Mouse (Mus musculus): ENCODE measurements around the gene Tmf1. TPM values are rescaled to one million over a fixed set of nuclear protein-coding genes. Genes with fewer than 3 reads are reported as not detected.

Gene Tmf1
- polyA plus RNA-seq, 1 experiment, result 2.5 TPM

- no peak for TF ChIP-seq GATA1 (IDR thresholded peaks at IDR 0.05; ENCODE audit: borderline replicate concordance, low read length)
- no peak for TF ChIP-seq FLI1 (IDR thresholded peaks at IDR 0.05; ENCODE audit: low read length)
- Histone ChIP-seq H3K9me3 (no peaks in the 10 kb centered on the region), H3K4me3 (replicated peaks) (no peak overlapping the region), H3K36me3 (replicated peaks; ENCODE audit: low read length) (peaks cover 47% of the 10 kb centered on the region), H3K27me3 (replicated peaks) (no peaks in the 10 kb centered on the region), H3K4me1 (peaks cover 5% of the 10 kb centered on the region)
These were observed 60.6 kb downstream of the Tmf1 start for GRCm38 (mm10) chr6:97118327-97118726.

GRCm38 (mm10) chr6:97116896-97117295, 62.0 kb downstream of the Tmf1 start:
- Histone ChIP-seq H3K4me3 (replicated peaks) (no peak overlapping the region), H3K9me3 (no peaks in the 10 kb centered on the region), H3K4me1 (peaks cover 7% of the 10 kb centered on the region), H3K36me3 (replicated peaks; ENCODE audit: low read length) (peaks cover 56% of the 10 kb centered on the region), H3K27me3 (replicated peaks) (no peaks in the 10 kb centered on the region)
- TF ChIP-seq GATA1 (IDR thresholded peaks at IDR 0.05; ENCODE audit: borderline replicate concordance, low read length) (no peak), FLI1 (IDR thresholded peaks at IDR 0.05; ENCODE audit: low read length) (no peak)

GRCm38 (mm10) chr6:97114821-97115220, 64.1 kb downstream of the Tmf1 start:
- H3K27me3 ChIP-seq (replicated peaks), result no peaks in the 10 kb centered on the region
- no peaks in the 10 kb centered on the region for H3K9me3 ChIP-seq
- H3K4me3 ChIP-seq (replicated peaks), result no peak overlapping the region
- peaks cover 7% of the 10 kb centered on the region for H3K4me1 ChIP-seq
- H3K36me3 ChIP-seq (replicated peaks; ENCODE audit: low read length), result peaks cover 56% of the 10 kb centered on the region
- TF ChIP-seq FLI1 (IDR thresholded peaks at IDR 0.05; ENCODE audit: low read length), result no peak
- no peak for TF ChIP-seq GATA1 (IDR thresholded peaks at IDR 0.05; ENCODE audit: borderline replicate concordance, low read length)

- TF ChIP-seq GATA1 (IDR thresholded peaks at IDR 0.05; ENCODE audit: borderline replicate concordance, low read length) (no peak), FLI1 (IDR thresholded peaks at IDR 0.05; ENCODE audit: low read length) (no peak)
- Histone ChIP-seq H3K4me1 (peaks cover 7% of the 10 kb centered on the region), H3K36me3 (replicated peaks; ENCODE audit: low read length) (peaks cover 38% of the 10 kb centered on the region), H3K4me3 (replicated peaks) (no peak overlapping the region), H3K27me3 (replicated peaks) (peaks cover 2% of the 10 kb centered on the region), H3K9me3 (no peaks in the 10 kb centered on the region)
These were observed 66.7 kb downstream of the Tmf1 start for GRCm38 (mm10) chr6:97112177-97112576.

GRCm38 (mm10) chr6:97106777-97107176, 72.1 kb downstream of the Tmf1 start:
- H3K9me3 ChIP-seq, result no peaks in the 10 kb centered on the region
- H3K4me3 ChIP-seq (replicated peaks), result no peak overlapping the region
- peaks cover 3% of the 10 kb centered on the region; the same call in 1 of the 2 replicates for H3K4me1 ChIP-seq
- H3K36me3 ChIP-seq (replicated peaks; ENCODE audit: low read length), result peaks cover 3% of the 10 kb centered on the region
- H3K27me3 ChIP-seq (replicated peaks), result peaks cover 30% of the 10 kb centered on the region
- no peak for TF ChIP-seq GATA1 (IDR thresholded peaks at IDR 0.05; ENCODE audit: borderline replicate concordance, low read length)
- no peak for TF ChIP-seq FLI1 (IDR thresholded peaks at IDR 0.05; ENCODE audit: low read length)

- no peak for TF ChIP-seq FLI1 (IDR thresholded peaks at IDR 0.05; ENCODE audit: low read length)
- TF ChIP-seq GATA1 (IDR thresholded peaks at IDR 0.05; ENCODE audit: borderline replicate concordance, low read length), result no peak
- no peaks in the 10 kb centered on the region for H3K9me3 ChIP-seq
- peaks cover 6% of the 10 kb centered on the region; the same call in 1 of the 2 replicates for H3K4me1 ChIP-seq
These were observed 72.8 kb downstream of the Tmf1 start for GRCm38 (mm10) chr6:97106106-97106505.

GRCm38 (mm10) chr6:97104264-97104852, 74.6 kb downstream of the Tmf1 start:
- TF ChIP-seq GATA1 (IDR thresholded peaks at IDR 0.05; ENCODE audit: borderline replicate concordance, low read length) (no peak), FLI1 (IDR thresholded peaks at IDR 0.05; ENCODE audit: low read length) (no peak)
- Histone ChIP-seq H3K9me3 (no peaks in the 10 kb centered on the region), H3K36me3 (replicated peaks; ENCODE audit: low read length) (no peaks in the 10 kb centered on the region), H3K4me1 (peaks cover 6% of the 10 kb centered on the region; the same call in 1 of the 2 replicates), H3K27me3 (replicated peaks) (peaks cover 44% of the 10 kb centered on the region), H3K4me3 (replicated peaks) (no peak overlapping the region)

More at GRCm38 (mm10) chr6:97106106-97106505, 72.8 kb downstream of the Tmf1 start:
- H3K27me3 ChIP-seq (replicated peaks), result peaks cover 36% of the 10 kb centered on the region
- H3K4me3 ChIP-seq (replicated peaks), result no peak overlapping the region
- H3K36me3 ChIP-seq (replicated peaks; ENCODE audit: low read length), result peaks cover 2% of the 10 kb centered on the region

Other genes with a start within 250 kb of the Tmf1 start
- gene Fam19a4, start 118.7 kb downstream of the Tmf1 start, polyA plus RNA-seq (2012; ENCODE audit: insufficient read depth, low replicate concordance), result not detected in 2 replicates
- 0.21 TPM in 1 of 2 replicates, not detected in the other for gene Eogt, start 29.9 kb downstream of the Tmf1 start, polyA plus RNA-seq (2012; ENCODE audit: insufficient read depth, low replicate concordance)
- gene Uba3, start 26.5 kb upstream of the Tmf1 start, polyA plus RNA-seq (2012; ENCODE audit: insufficient read depth, low replicate concordance), result 4.7 and 9.4 TPM in 2 replicates
- 8.1 and 25.3 TPM in 2 replicates for gene Arl6ip5, start 31.6 kb upstream of the Tmf1 start, polyA plus RNA-seq (2012; ENCODE audit: insufficient read depth, low replicate concordance)
- gene Lmod3, start 73.6 kb upstream of the Tmf1 start, polyA plus RNA-seq (2012; ENCODE audit: insufficient read depth, low replicate concordance), result not detected in 2 replicates